Mouse (Mus musculus): ENCODE data around the gene Zfp710.

- TF ChIP-seq EP300 (IDR thresholded peaks at IDR 0.05; ENCODE audit: low read depth) (no peak), CTCF (IDR thresholded peaks at IDR 0.05; ENCODE audit: low read depth) (no peak)
Observed at GRCm38 (mm10) chr7:80018506-80019452, 5.8 kb upstream of the Zfp710 start.

All from liver, postnatal 0 days (tissue).